Mouse (Mus musculus) stomach, postnatal 0 days (tissue): Measurements from ENCODE around the gene Dnajb1. TPM values are rescaled to one million over a fixed set of nuclear protein-coding genes. Genes with fewer than 3 reads are reported as not detected.

Source experiments
- ATAC-seq: fragments of 200-750 bp; cut with Nextera tagmentation; 2 replicates; pipeline ENCODE4 v1.8.0; 2017; ENCODE audit not compliant: low FRiP score, low TSS enrichment
- DNase-seq: peaks from one replicate; pipeline ENCODE4 v3.0.0-alpha.2; 2016; ENCODE audit warnings: low spot score
- H3K27ac ChIP-seq: fragments of 300-500 bp; sonication (generic); replicated peaks from 2 replicates; pipeline ENCODE4 v1.5.1; 2014; ENCODE audit warnings: mild to moderate bottlenecking, control low read depth
- H3K27me3 ChIP-seq: fragments of 300-500 bp; sonication (generic); 2 replicates; pipeline ENCODE4 v1.6.1; 2014; ENCODE audit warnings: low read length; ENCODE audit not compliant: control insufficient read depth, insufficient read depth
- H3K36me3 ChIP-seq: fragments of 300-500 bp; sonication (generic); 2 replicates; pipeline ENCODE4 v1.6.1; 2014; ENCODE audit warnings: low read length, mixed read lengths; ENCODE audit not compliant: control insufficient read depth, insufficient read depth
- H3K4me1 ChIP-seq: fragments of 300-500 bp; sonication (generic); replicated peaks from 2 replicates; pipeline ENCODE4 v1.6.1; 2014; ENCODE audit warnings: antibody characterized with exemption; ENCODE audit not compliant: control insufficient read depth, insufficient read depth
- H3K4me2 ChIP-seq: fragments of 300-500 bp; sonication (generic); replicated peaks from 2 replicates; pipeline ENCODE4 v1.6.1; 2014; ENCODE audit warnings: low read depth, mild to moderate bottlenecking, control low read depth, moderate library complexity
- H3K4me3 ChIP-seq: fragments of 300-500 bp; sonication (generic); 2 replicates; pipeline ENCODE4 v1.5.1; 2014; ENCODE audit warnings: low read depth, low read length, control low read depth
- H3K9ac ChIP-seq: fragments of 300-500 bp; sonication (generic); 2 replicates; pipeline ENCODE4 v1.6.1; 2014; ENCODE audit warnings: mild to moderate bottlenecking, low read length, control low read depth, mixed read lengths
- H3K9me3 ChIP-seq: fragments of 300-500 bp; sonication (generic); 2 replicates; pipeline ENCODE4 v1.6.1; 2016; ENCODE audit warnings: low read length; ENCODE audit not compliant: control insufficient read depth
- CTCF ChIP-seq: IDR thresholded peaks from 2 replicates; pipeline ENCODE4 v1.5.1; 2016; ENCODE audit warnings: antibody characterized with exemption, low read depth, mild to moderate bottlenecking, moderate library complexity
- EP300 ChIP-seq: optimal IDR thresholded peaks from 2 replicates; pipeline ENCODE3; 2016; ENCODE audit warnings: antibody characterized with exemption
- whole genome bisulfite sequencing: fragments of 180-500 bp; shearing (Covaris S2); extraction: QIAGEN DNeasy Blood & Tissue Kit; methylation state at CpG from one replicate; pipeline ENCODE4 v1.1.7; 2014; 5-methylcytosine and 5-hydroxymethylcytosine counted together
- polyA plus RNA-seq: library from polyadenylated mRNA; unstranded; fragments of >200 nt; fragmentation: Nextera tagmentation; extraction: Ambion mirVana; gene quantifications from 2 replicates; pipeline ENCODE4 v1.2.1, GENCODE M21; 2015

Gene Dnajb1
- polyA plus RNA-seq, 1 experiment from 2014 or later: 36.9 TPM

DNA sequence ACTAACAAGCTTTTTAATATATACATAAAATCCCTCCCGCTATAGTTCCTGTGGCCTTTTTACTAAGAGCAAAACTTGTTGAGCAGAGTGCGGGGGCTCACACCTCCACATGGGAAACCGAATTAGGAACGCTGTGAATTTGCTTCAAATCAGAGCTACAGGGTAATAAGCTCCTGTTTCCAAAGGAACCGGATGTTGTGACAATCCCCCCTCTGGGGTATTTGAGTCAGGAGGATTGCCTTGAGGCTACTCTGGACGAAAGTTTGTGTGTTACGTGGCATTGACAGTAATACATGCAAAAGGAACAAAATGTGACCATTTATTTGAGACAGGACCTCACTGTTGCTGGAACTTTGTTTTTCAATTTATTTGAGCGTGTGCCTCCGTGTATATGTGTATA, 1.1 kb downstream of the Dnajb1 start:
- Histone ChIP-seq H3K9ac (peak overlapping the region; percentile 90), H3K27me3 (no peaks in the 10 kb centered on the region), H3K27ac (no peak overlapping the region), H3K9me3 (no peaks in the 10 kb centered on the region), H3K36me3 (peaks cover 25% of the 10 kb centered on the region), H3K4me3 (peak overlapping the region; percentile 85), H3K4me1 (no peaks in the 10 kb centered on the region), H3K4me2 (peak overlapping the region; percentile 56)
- TF ChIP-seq EP300: no peak
- TF ChIP-seq CTCF: no peak
- no peak for DNase-seq
- no peak for ATAC-seq
- 16% methylated on average over 9 of the region's 9 CpGs for WGBS

DNA sequence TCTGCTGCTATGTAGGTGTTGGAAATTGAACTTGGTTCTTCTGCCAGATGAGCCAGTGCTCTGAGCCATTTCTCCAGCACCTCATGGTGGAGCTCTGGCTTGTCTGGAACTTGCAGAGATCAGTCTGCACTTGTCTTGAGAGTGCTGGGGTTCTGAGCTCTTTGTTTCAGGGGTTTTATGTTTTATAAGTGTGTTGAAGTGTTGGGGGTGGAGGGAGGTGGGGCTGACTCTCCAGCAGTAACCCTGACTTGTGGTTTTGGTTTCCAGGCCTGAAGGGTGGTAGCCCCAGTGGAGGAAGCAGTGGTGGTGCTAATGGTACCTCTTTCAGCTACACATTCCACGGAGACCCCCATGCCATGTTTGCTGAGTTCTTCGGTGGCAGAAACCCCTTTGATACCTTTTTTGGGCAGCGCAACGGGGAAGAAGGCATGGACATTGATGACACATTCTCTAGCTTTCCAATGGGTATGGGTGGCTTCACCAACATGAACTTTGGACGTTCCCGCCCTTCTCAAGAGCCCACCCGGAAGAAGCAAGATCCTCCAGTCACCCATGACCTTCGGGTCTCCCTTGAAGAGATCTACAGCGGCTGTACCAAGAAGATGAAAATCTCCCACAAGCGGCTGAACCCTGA, 1.7 kb downstream of the Dnajb1 start:
- H3K27ac ChIP-seq: no peak overlapping the region
- H3K27me3 ChIP-seq: no peaks in the 10 kb centered on the region
- peaks cover 28% of the 10 kb centered on the region for H3K36me3 ChIP-seq
- no peaks in the 10 kb centered on the region for H3K9me3 ChIP-seq
- DNase-seq (no peak), ATAC-seq (no peak)
- H3K4me3 ChIP-seq: peak overlapping the region; percentile 85
- WGBS: 83% methylated on average over 10 of the region's 10 CpGs
- no peaks in the 10 kb centered on the region for H3K4me1 ChIP-seq
- TF ChIP-seq CTCF (no peak), EP300 (no peak)
- peak overlapping the region; percentile 56 for H3K4me2 ChIP-seq
- peak overlapping the region; percentile 0; the same call in 1 of the 2 replicates for H3K9ac ChIP-seq

DNA sequence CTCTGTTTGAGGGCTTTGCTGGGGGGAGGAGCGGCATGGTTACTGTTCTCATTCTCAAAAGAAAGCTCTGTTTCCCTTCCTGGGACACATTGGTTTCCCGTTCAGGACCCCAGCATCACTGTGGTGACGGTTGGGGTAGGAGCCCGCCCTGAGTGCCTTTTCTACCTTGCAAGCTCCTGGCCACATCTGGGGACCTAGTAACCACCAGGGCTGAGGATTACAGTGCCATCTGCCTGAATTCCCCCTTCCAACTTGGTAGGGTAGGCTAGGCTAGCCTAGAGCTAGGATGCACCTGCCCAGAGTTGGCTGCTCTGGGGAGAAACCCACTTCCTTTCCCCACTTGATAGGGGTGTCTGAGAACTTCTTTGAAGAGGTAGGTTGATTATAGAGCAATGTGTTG, 3.9 kb downstream of the Dnajb1 start:
- Histone ChIP-seq H3K4me1 (no peaks in the 10 kb centered on the region), H3K36me3 (peaks cover 28% of the 10 kb centered on the region), H3K9me3 (no peaks in the 10 kb centered on the region), H3K27ac (no peak overlapping the region), H3K9ac (no peak overlapping the region), H3K4me2 (no peak overlapping the region), H3K4me3 (no peak overlapping the region), H3K27me3 (no peaks in the 10 kb centered on the region)
- no peak for DNase-seq
- ATAC-seq: no peak
- TF ChIP-seq EP300 (no peak), CTCF (no peak)
- WGBS: 96% methylated on average over 4 of the region's 4 CpGs

DNA sequence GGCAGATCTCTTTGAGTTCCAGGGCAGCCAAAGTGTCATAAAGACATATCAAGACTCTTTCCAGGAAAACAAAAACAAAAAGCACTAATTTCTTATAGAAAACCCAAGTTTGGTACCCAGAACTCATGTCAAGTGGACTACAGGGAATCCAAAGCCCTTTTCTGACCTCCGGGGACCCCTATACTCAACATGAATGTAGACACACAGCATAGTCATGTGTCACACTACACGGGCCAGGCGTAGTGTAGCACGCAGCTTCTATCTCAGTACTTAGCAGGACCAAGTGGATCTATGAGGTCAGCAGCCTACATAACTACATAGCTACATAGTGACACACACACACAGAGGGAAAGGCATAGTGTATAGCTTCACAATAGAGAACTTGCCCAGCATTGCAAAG, 5.7 kb downstream of the Dnajb1 start:
- Histone ChIP-seq H3K9me3 (0 out of 2 replicates have a peak, but pooled peaks cover 5% of the 10 kb centered on the region), H3K9ac (no peak overlapping the region), H3K27me3 (no peaks in the 10 kb centered on the region), H3K4me1 (no peaks in the 10 kb centered on the region), H3K4me3 (no peak overlapping the region), H3K36me3 (peaks cover 28% of the 10 kb centered on the region), H3K27ac (no peak overlapping the region), H3K4me2 (no peak overlapping the region)
- no peak for TF ChIP-seq EP300
- no peak for DNase-seq
- WGBS: 91% methylated on average over 4 of the region's 4 CpGs
- ATAC-seq: no peak

DNA sequence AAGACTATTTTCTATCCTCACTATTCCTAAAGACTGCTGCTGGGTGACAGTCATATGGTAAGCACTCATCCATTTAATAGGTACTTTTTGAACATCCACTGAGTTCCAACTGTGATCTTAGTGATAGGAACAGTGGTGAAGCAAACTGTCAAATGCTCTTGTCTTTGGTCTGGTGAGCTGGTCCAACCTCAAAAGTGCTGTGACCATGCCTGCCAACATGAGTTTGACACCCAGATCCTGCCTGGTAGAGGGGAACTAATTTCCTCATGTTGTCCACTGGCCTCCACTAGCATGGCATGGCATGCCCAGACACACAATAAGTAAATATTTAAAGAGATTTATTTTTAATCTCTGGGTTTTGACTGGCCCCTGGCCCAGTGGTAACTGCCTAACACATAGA, 8.6 kb downstream of the Dnajb1 start:
- Histone ChIP-seq H3K4me3 (no peak overlapping the region), H3K27me3 (no peaks in the 10 kb centered on the region), H3K9ac (no peak overlapping the region), H3K27ac (no peak overlapping the region), H3K4me2 (no peak overlapping the region), H3K9me3 (0 out of 2 replicates have a peak, but pooled peaks cover 5% of the 10 kb centered on the region), H3K4me1 (no peaks in the 10 kb centered on the region), H3K36me3 (peaks cover 15% of the 10 kb centered on the region)
- no peak for DNase-seq
- TF ChIP-seq EP300: no peak
- TF ChIP-seq CTCF: no peak
- no peak for ATAC-seq

DNA sequence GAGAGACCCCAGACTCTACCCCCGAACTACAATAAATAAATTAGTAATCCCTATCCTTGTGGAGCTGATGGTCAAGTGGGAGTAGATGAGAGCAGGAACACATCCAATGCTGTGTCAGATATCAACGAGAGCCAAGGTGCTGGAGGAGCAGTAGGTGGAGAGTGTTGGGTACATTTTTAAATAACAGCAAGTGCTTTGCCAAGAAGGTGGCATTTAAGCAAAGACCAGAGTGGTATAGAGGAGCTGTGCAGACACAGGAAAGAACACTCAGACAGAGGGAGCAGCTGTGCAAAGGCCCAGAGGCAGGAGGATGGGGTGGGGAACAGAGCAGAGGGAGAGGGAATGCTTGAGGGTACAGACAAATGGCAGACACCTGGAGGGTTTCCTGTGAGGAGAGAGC, 9.1 kb downstream of the Dnajb1 start:
- Histone ChIP-seq H3K9me3 (0 out of 2 replicates have a peak, but pooled peaks cover 5% of the 10 kb centered on the region), H3K27me3 (no peaks in the 10 kb centered on the region), H3K4me2 (no peak overlapping the region), H3K27ac (no peak overlapping the region), H3K4me1 (no peaks in the 10 kb centered on the region), H3K9ac (no peak overlapping the region), H3K36me3 (peaks cover 10% of the 10 kb centered on the region), H3K4me3 (no peak overlapping the region)
- ATAC-seq: no peak
- WGBS: 71% methylated on average over 2 of the region's 2 CpGs
- no peak for TF ChIP-seq EP300
- no peak for TF ChIP-seq CTCF
- DNase-seq: no peak
